Mouse (Mus musculus) R1 (cell line): ENCODE data around the gene B3galt4.

Source experiments
- DNase-seq: peaks from one replicate; pipeline ENCODE4 v3.0.0-alpha.2; 2018; ENCODE audit warnings: low read depth, low spot score

B3galt4 gene

GRCm38 (mm10) chr17:33943454-33943853, 7.8 kb downstream of the B3galt4 start:
- DNase-seq = no peak

GRCm38 (mm10) chr17:33941381-33941780, 9.9 kb downstream of the B3galt4 start:
- DNase-seq = no peak

GRCm38 (mm10) chr17:33940981-33941380, 10.3 kb downstream of the B3galt4 start:
- peak; percentile 67 for DNase-seq

- DNase-seq = peak; percentile 96
These were observed 11.0 kb downstream of the B3galt4 start, which contains the start of the genes Pfdn6 and Wdr46 for GRCm38 (mm10) chr17:33940206-33940805. Gene Pfdn6 (minus strand): TSS chr17:33940343. Gene Wdr46 (plus strand): TSS chr17:33940660.

- peak; percentile 61 for DNase-seq
These were observed 12.5 kb downstream of the B3galt4 start for GRCm38 (mm10) chr17:33938783-33939182.

GRCm38 (mm10) chr17:33936993-33937392, 14.3 kb downstream of the B3galt4 start:
- DNase-seq = no peak

- no peak for DNase-seq
These were observed 15.7 kb downstream of the B3galt4 start for GRCm38 (mm10) chr17:33935422-33936055.

- DNase-seq = no peak
These were observed 18.3 kb downstream of the B3galt4 start for GRCm38 (mm10) chr17:33932970-33933369.

GRCm38 (mm10) chr17:33932448-33932847, 18.8 kb downstream of the B3galt4 start:
- DNase-seq = no peak

- no peak for DNase-seq
These were observed 19.3 kb downstream of the B3galt4 start for GRCm38 (mm10) chr17:33931947-33932346.

- no peak for DNase-seq
These were observed 20.0 kb downstream of the B3galt4 start for GRCm38 (mm10) chr17:33931159-33931866.

- peak; percentile 96 for DNase-seq
These were observed 20.8 kb downstream of the B3galt4 start for GRCm38 (mm10) chr17:33930280-33931158.

- DNase-seq = peak; percentile 94
These were observed 21.7 kb downstream of the B3galt4 start, which contains the start of gene Rgl2 for GRCm38 (mm10) chr17:33929371-33930279. Gene Rgl2 (plus strand): TSS chr17:33929543.

GRCm38 (mm10) chr17:33928251-33928947, 22.9 kb downstream of the B3galt4 start:
- no peak for DNase-seq

GRCm38 (mm10) chr17:33926207-33926932, 24.9 kb downstream of the B3galt4 start:
- DNase-seq = peak; percentile 70

- peak; percentile 81 for DNase-seq
These were observed 25.7 kb downstream of the B3galt4 start for GRCm38 (mm10) chr17:33925406-33926116.

- peak; percentile 86 for DNase-seq
These were observed 26.6 kb downstream of the B3galt4 start for GRCm38 (mm10) chr17:33924577-33925283.

GRCm38 (mm10) chr17:33921361-33921760, 29.9 kb downstream of the B3galt4 start:
- DNase-seq = no peak
